Mouse (Mus musculus) limb, embryonic 11.5 days (tissue): ENCODE results near the gene Atrx. TPM values are rescaled to one million over a fixed set of nuclear protein-coding genes. Genes with fewer than 3 reads are reported as not detected.
"Not testable (repeated sequence)": the region's sequence is repeated elsewhere in the genome, so short reads cannot be mapped to it uniquely, and the experiment has no call there.

Experiments used
- ATAC-seq: fragments of 200-750 bp; cut with Nextera tagmentation; 2 replicates; pipeline ENCODE4 v1.8.0; 2017; ENCODE audit warnings: low read depth; ENCODE audit not compliant: insufficient number of reproducible peaks, low FRiP score, low TSS enrichment
- DNase-seq: peaks from one replicate; pipeline ENCODE4 v3.0.0-alpha.2; 2015; ENCODE audit warnings: low spot score
- H3K27ac ChIP-seq: fragments of 300-500 bp; sonication (generic); replicated peaks from 2 replicates; pipeline ENCODE4 v1.5.1; 2014; ENCODE audit warnings: low read depth, mild to moderate bottlenecking, low read length
- H3K27me3 ChIP-seq: fragments of 300-500 bp; sonication (generic); 2 replicates; pipeline ENCODE4 v1.6.1; 2014; ENCODE audit warnings: mild to moderate bottlenecking, low read length, mixed read lengths; ENCODE audit not compliant: control insufficient read depth, insufficient read depth
- H3K36me3 ChIP-seq: fragments of 300-500 bp; sonication (generic); 2 replicates; pipeline ENCODE4 v1.6.1; 2014; ENCODE audit warnings: mild to moderate bottlenecking, low read length, moderate library complexity, mixed read lengths; ENCODE audit not compliant: control insufficient read depth, insufficient read depth
- H3K4me1 ChIP-seq: fragments of 300-500 bp; sonication (generic); 2 replicates; pipeline ENCODE4 v1.6.1; 2014; ENCODE audit warnings: low read length, mixed read lengths; ENCODE audit not compliant: control insufficient read depth, insufficient read depth
- H3K4me2 ChIP-seq: fragments of 300-500 bp; sonication (generic); 2 replicates; pipeline ENCODE4 v1.6.1; 2014; ENCODE audit warnings: low read depth, mild to moderate bottlenecking, moderate library complexity; ENCODE audit not compliant: severe bottlenecking
- H3K4me3 ChIP-seq: fragments of 300-500 bp; sonication (generic); 2 replicates; pipeline ENCODE4 v1.5.1; 2014; ENCODE audit warnings: low read depth, low read length
- H3K9ac ChIP-seq: fragments of 300-500 bp; sonication (generic); 2 replicates; pipeline ENCODE4 v1.6.1; 2014; ENCODE audit warnings: mild to moderate bottlenecking, low read length
- H3K9me3 ChIP-seq: fragments of 300-500 bp; sonication (generic); 2 replicates; pipeline ENCODE4 v1.6.1; 2016; ENCODE audit warnings: low read length; ENCODE audit not compliant: control insufficient read depth
- WGBS: fragments of 180-500 bp; shearing (Covaris S2); extraction: QIAGEN DNeasy Blood & Tissue Kit; methylation state at CpG from one replicate; pipeline ENCODE4 v1.1.7; 2014; 5-methylcytosine and 5-hydroxymethylcytosine counted together
- polyA plus RNA-seq: library from polyadenylated mRNA; unstranded; fragments of >200 nt; fragmentation: Nextera tagmentation; extraction: Ambion mirVana; gene quantifications from 2 replicates; pipeline ENCODE4 v1.2.1, GENCODE M21; 2014

Gene Atrx
- polyA plus RNA-seq, 1 experiment from 2014 or later: 216 TPM

DNA sequence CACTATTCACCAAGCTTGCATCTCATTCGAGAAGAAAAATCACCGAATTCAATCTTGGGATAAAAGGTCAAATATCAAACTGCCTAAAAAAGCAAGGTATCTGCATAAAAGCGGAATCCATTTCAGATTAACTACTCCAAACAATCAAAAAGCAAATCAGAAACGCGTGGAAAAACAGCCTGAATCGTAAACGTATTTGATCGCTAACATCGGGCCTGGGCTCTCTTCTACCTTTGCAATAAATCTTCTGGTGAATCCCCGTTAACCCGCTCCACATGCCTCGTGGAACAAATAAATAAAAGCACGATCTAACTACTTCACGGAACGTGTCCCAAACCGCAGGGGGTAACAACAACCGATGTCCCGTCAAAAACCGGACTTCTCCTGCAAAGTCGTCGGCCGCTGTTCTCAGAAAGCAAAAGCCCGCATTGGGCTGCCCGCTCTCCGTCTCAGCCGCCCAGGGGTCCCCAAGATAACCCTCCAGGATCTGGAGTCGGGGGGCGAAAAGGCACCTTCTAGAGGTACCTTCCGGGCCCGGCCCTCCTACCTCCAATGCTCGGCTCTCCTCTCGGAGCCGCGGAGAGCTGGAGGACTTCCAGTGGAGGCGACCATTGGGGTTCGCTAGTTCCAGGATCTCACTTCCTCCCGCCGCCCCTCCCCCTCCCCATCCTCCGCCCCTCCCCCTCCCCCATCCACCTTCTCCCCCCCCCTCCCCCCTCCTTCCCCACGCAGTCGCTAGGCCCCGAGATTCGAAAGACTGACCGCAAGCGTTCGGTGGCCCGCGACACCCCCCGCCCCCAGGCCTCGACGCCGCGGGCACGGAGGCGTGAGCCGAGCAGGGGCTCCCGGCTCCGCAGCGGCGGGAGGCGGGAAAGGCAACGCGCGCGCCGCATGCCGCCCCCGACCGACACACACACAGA lies 1.0 kb downstream of the Atrx start:
- Histone ChIP-seq H3K9ac (peak overlapping the region; percentile 96), H3K9me3 (no peaks in the 10 kb centered on the region), H3K4me2 (peak overlapping the region; percentile 28), H3K4me1 (no peaks in the 10 kb centered on the region), H3K27ac (peak overlapping the region; percentile 92), H3K4me3 (peak overlapping the region; percentile 63), H3K36me3 (0 out of 2 replicates have a peak, but pooled peaks cover 2% of the 10 kb centered on the region), H3K27me3 (no peaks in the 10 kb centered on the region)
- DNase-seq (peak; percentile 56), ATAC-seq (peak; percentile 49; the same call in 1 of the 2 replicates)
- 29% methylated on average over 39 of the region's 69 CpGs for WGBS

GRCm38 (mm10) chrX:105926121-105926735 lies 3.0 kb downstream of the Atrx start:
- no peak overlapping the region for H3K27ac ChIP-seq
- H3K4me1 ChIP-seq: no peaks in the 10 kb centered on the region
- 0 out of 2 replicates have a peak, but pooled peaks cover 2% of the 10 kb centered on the region for H3K36me3 ChIP-seq
- H3K9ac ChIP-seq: no peak overlapping the region
- ATAC-seq: no peak
- no peaks in the 10 kb centered on the region for H3K27me3 ChIP-seq
- H3K4me3 ChIP-seq: no peak overlapping the region
- H3K9me3 ChIP-seq: no peaks in the 10 kb centered on the region
- no peak for DNase-seq
- no peak overlapping the region for H3K4me2 ChIP-seq
- WGBS: 78% methylated on average over 12 of the region's 12 CpGs

DNA sequence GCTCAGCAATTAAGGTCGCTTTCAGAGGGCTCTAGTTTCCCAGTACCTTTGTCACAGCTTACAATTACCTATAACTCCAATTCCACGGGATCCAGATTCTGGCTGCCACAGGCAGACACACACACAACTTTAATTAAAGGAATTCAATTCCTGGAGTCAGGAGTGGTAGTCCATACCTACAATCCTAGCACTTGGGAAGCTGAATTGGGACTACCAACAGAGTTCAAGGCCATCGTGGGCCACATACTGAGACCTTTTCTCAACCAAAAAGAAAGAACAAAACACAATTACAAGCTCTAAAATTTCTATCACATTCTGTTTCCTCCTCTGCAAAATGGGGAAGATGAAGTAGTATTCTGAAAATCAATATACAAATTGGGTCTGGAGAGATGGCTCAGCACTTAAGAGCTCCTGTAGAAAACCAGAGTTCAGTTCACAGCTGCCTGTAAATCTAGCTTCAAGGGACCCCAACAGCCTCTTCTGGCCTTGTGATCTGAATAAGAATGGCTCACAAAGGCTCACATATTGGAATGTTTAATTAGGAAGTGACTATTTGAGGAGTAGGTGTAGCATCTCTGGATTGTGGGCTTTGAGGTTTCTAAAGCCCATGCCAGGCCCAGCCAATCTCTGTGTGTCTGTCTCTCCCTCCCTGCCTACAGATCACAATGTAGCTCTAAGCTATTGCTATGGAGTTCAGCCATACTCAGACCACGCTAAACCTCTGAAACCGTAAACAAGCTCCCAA lies 4.7 kb downstream of the Atrx start:
- DNase-seq (no peak), ATAC-seq (no peak)
- H3K4me3 ChIP-seq: no peak overlapping the region
- 89% methylated on average over 5 of the region's 5 CpGs for WGBS
- H3K9ac ChIP-seq: no peak overlapping the region
- H3K4me1 ChIP-seq: no peaks in the 10 kb centered on the region
- no peak overlapping the region for H3K27ac ChIP-seq
- H3K27me3 ChIP-seq: no peaks in the 10 kb centered on the region
- H3K4me2 ChIP-seq: no peak overlapping the region
- 0 out of 2 replicates have a peak, but pooled peaks cover 2% of the 10 kb centered on the region for H3K36me3 ChIP-seq
- H3K9me3 ChIP-seq: no peaks in the 10 kb centered on the region

DNA sequence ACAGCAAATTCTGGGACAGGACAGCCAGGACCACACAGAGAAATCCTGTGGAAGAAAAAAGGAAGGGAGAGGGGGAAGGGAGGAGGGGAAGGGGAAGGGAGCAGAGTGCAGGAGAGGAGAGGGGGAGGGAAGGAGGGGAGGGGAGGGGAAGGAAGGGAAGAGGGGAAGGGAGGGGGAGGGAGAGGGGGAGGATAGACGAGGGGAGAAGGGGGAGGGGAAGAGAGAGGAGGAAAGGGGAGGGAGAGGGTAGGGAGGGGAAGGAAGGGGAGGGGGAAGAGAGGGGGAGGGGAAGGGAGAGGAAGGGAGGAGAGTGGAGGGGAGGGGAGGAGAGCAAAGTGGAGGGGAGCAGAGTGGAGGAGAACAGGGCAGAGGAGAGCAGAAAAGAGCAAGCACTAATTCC lies 5.3 kb downstream of the Atrx start:
- no CpG with 5 or more reads among the region's 1 CpGs for WGBS
- Histone ChIP-seq H3K9me3 (no peaks in the 10 kb centered on the region), H3K4me3 (no peak overlapping the region), H3K9ac (no peak overlapping the region), H3K4me1 (no peaks in the 10 kb centered on the region), H3K36me3 (0 out of 2 replicates have a peak, but pooled peaks cover 2% of the 10 kb centered on the region), H3K4me2 (no peak overlapping the region), H3K27me3 (no peaks in the 10 kb centered on the region), H3K27ac (no peak overlapping the region)
- ATAC-seq: no peak
- DNase-seq: no peak

GRCm38 (mm10) chrX:105922986-105923385 lies 6.2 kb downstream of the Atrx start:
- not testable (repeated sequence) for H3K4me2 ChIP-seq, H3K36me3 ChIP-seq, H3K27me3 ChIP-seq, H3K9me3 ChIP-seq, H3K9ac ChIP-seq, H3K27ac ChIP-seq, DNase-seq, H3K4me3 ChIP-seq, ATAC-seq, H3K4me1 ChIP-seq
- WGBS: 86% methylated on average over 7 of the region's 7 CpGs

DNA sequence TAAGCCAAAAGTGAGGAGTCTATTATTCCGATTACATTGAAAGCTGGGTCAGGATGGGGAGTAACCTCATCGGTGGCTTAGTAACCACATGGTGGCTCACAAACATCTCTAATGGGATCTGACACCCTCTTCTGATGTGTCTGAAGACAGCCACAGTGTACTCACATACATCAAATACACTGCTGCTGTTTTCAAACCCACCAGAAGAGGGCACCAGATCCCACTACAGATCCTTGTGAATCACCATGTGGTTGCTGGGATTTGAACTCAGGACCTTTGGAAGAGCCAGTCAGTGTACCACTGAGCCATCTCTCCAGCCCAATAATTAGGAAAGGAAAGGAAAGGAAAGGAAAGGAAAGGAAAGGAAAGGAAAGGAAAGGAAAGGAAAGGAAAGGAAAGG lies 7.8 kb downstream of the Atrx start:
- no peaks in the 10 kb centered on the region for H3K27me3 ChIP-seq
- H3K4me2 ChIP-seq: no peak overlapping the region
- no peak overlapping the region for H3K27ac ChIP-seq
- DNase-seq (peak; percentile 24), ATAC-seq (no peak)
- no peak overlapping the region for H3K4me3 ChIP-seq
- H3K36me3 ChIP-seq: 0 out of 2 replicates have a peak, but pooled peaks cover 2% of the 10 kb centered on the region
- no peaks in the 10 kb centered on the region for H3K4me1 ChIP-seq
- no peak overlapping the region for H3K9ac ChIP-seq
- H3K9me3 ChIP-seq: no peaks in the 10 kb centered on the region
- 97% methylated on average over 2 of the region's 2 CpGs for WGBS

DNA sequence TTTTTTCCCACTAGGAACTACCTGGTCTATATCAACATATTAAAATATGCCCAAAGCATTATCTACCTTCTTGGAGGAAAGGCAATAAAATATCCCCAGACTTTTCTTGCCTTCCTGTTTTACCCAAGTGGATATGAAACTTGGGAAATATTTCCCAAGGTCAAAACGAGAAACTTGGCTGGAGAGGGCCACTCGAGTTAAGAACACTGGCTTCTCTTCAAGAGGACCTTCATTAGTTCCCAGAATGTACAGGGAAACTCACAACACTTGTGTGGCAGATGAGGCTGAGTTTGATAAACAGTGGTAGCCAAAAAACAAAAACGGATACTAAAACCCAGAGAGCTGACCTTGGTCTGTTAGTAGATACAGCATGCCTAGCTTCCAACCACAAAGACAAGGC lies 17.5 kb downstream of the Atrx start:
- H3K27me3 ChIP-seq: no peaks in the 10 kb centered on the region
- no peaks in the 10 kb centered on the region for H3K9me3 ChIP-seq
- no peak for ATAC-seq
- no peak overlapping the region for H3K9ac ChIP-seq
- 84% methylated on average over 3 of the region's 3 CpGs for WGBS
- H3K4me2 ChIP-seq: no peak overlapping the region
- no peaks in the 10 kb centered on the region for H3K4me1 ChIP-seq
- H3K4me3 ChIP-seq: no peak overlapping the region
- no peaks in the 10 kb centered on the region for H3K36me3 ChIP-seq
- no peak overlapping the region for H3K27ac ChIP-seq
- no peak for DNase-seq

GRCm38 (mm10) chrX:105901611-105902010 lies 27.6 kb downstream of the Atrx start:
- Histone ChIP-seq H3K9ac (no peak overlapping the region), H3K27me3 (no peaks in the 10 kb centered on the region), H3K4me2 (no peak overlapping the region), H3K27ac (no peak overlapping the region), H3K4me1 (no peaks in the 10 kb centered on the region), H3K4me3 (no peak overlapping the region), H3K36me3 (no peaks in the 10 kb centered on the region), H3K9me3 (no peaks in the 10 kb centered on the region)
- WGBS: 94% methylated on average over 1 of the region's 1 CpGs
- no peak for ATAC-seq
- DNase-seq: no peak
